Comparison of ENCODE assay signal across 22 mouse cellular contexts in genomic region chr15:8512957-8513356, GRCm38 (mm10). TPM values are rescaled to one million over a fixed set of nuclear protein-coding genes. Genes with fewer than 3 reads are reported as not detected.
A peak's percentile ranks its signal among the peaks of the same experiment; 100 is the strongest.
DNase-seq lines count a peak whose midpoint lies in the region; ATAC-seq lines count a peak whose summit lies in the region.
"Had no signal": no experiment of that assay in that cellular context is flagged by ENCODE, and none has a peak within 500 bp of the region (broad histone marks: within the 10 kb centered on the region; RNA-seq: fewer than 3 reads in every experiment).

No protein-coding gene starts in this region.

- H3K27me3 ChIP-seq in embryonic facial prominence, embryonic 10.5 days (replicated peaks; ENCODE audit: low read depth, poor library complexity, severe bottlenecking): no peaks in the 10 kb centered on the region
- no peaks in the 10 kb centered on the region for H3K27me3 ChIP-seq in hindbrain, embryonic 16.5 days (replicated peaks; ENCODE audit: control insufficient read depth, insufficient read depth, low read length)
- H3K27me3 ChIP-seq in neural tube, embryonic 11.5 days (ENCODE audit: control insufficient read depth, insufficient read depth, low read length): no peaks in the 10 kb centered on the region
- no peaks in the 10 kb centered on the region for H3K27me3 ChIP-seq in heart, embryonic 12.5 days (replicated peaks)
- H3K27me3 ChIP-seq: forebrain, embryonic 15.5 days; limb, embryonic 12.5 days; liver, embryonic 15.5 days; midbrain, embryonic 13.5 days had no signal

- H3K9me3 ChIP-seq in embryonic facial prominence, embryonic 10.5 days: no peaks in the 10 kb centered on the region
- no peaks in the 10 kb centered on the region for H3K9me3 ChIP-seq in hindbrain, embryonic 16.5 days (ENCODE audit: control insufficient read depth, low read length)
- no peaks in the 10 kb centered on the region for H3K9me3 ChIP-seq in neural tube, embryonic 11.5 days (ENCODE audit: control insufficient read depth, low read length)
- H3K9me3 ChIP-seq in heart, embryonic 12.5 days (replicated peaks): no peaks in the 10 kb centered on the region
- H3K9me3 ChIP-seq: forebrain, embryonic 15.5 days; limb, embryonic 12.5 days; liver, embryonic 15.5 days; midbrain, embryonic 13.5 days had no signal

- H3K4me1 ChIP-seq in embryonic facial prominence, embryonic 10.5 days: peaks cover 22% of the 10 kb centered on the region
- no peaks in the 10 kb centered on the region for H3K4me1 ChIP-seq in hindbrain, embryonic 16.5 days (ENCODE audit: control insufficient read depth, insufficient read depth, low read depth, low read length)
- H3K4me1 ChIP-seq in neural tube, embryonic 11.5 days (ENCODE audit: control insufficient read depth, insufficient read depth, low read length): peaks cover 2% of the 10 kb centered on the region; the same call in 1 of the 2 replicates
- no peaks in the 10 kb centered on the region for H3K4me1 ChIP-seq in heart, embryonic 12.5 days (replicated peaks)
- H3K4me1 ChIP-seq: forebrain, embryonic 15.5 days; liver, embryonic 15.5 days; midbrain, embryonic 13.5 days had no signal

- H3K27ac ChIP-seq in embryonic facial prominence, embryonic 10.5 days (replicated peaks): peak overlapping the region; percentile 52
- H3K27ac ChIP-seq in hindbrain, embryonic 16.5 days (ENCODE audit: low read depth, low read length): no peak overlapping the region
- no peak overlapping the region for H3K27ac ChIP-seq in neural tube, embryonic 11.5 days (ENCODE audit: low read depth, low read length)
- H3K27ac ChIP-seq in heart, embryonic 12.5 days (ENCODE audit: poor library complexity, severe bottlenecking): no peak overlapping the region
- H3K27ac ChIP-seq: forebrain, embryonic 15.5 days; limb, embryonic 12.5 days; liver, embryonic 15.5 days; midbrain, embryonic 13.5 days had no signal

- ATAC-seq in hindbrain, embryonic 16.5 days: no peak
- ATAC-seq in neural tube, embryonic 11.5 days (ENCODE audit: insufficient read depth, low FRiP score, low TSS enrichment): no peak; the same call in 1 of the 2 replicates
- ATAC-seq in heart, embryonic 12.5 days (ENCODE audit: insufficient number of reproducible peaks, low FRiP score): no peak
- ATAC-seq: forebrain, embryonic 15.5 days; lung, postnatal 0 days; midbrain, embryonic 13.5 days had no signal

- WGBS in embryonic facial prominence, embryonic 10.5 days: 32% methylated on average over 5 of the region's 5 CpGs
- 24% methylated on average over 5 of the region's 5 CpGs for WGBS in hindbrain, embryonic 16.5 days
- WGBS in neural tube, embryonic 11.5 days: 26% methylated on average over 5 of the region's 5 CpGs
- WGBS in heart, embryonic 12.5 days: 66% methylated on average over 5 of the region's 5 CpGs

- H3K36me3 ChIP-seq in embryonic facial prominence, embryonic 10.5 days (replicated peaks): no peaks in the 10 kb centered on the region
- H3K36me3 ChIP-seq in hindbrain, embryonic 16.5 days (ENCODE audit: control insufficient read depth, insufficient read depth, low read length): no peaks in the 10 kb centered on the region
- H3K36me3 ChIP-seq in neural tube, embryonic 11.5 days (ENCODE audit: control insufficient read depth, insufficient read depth, low read length): no peaks in the 10 kb centered on the region
- no peaks in the 10 kb centered on the region for H3K36me3 ChIP-seq in heart, embryonic 12.5 days
- H3K36me3 ChIP-seq: forebrain, embryonic 15.5 days; limb, embryonic 12.5 days; liver, embryonic 15.5 days; midbrain, embryonic 13.5 days had no signal

- H3K4me2 ChIP-seq in hindbrain, embryonic 16.5 days (ENCODE audit: low read length): peak overlapping the region; percentile 12; the same call in 1 of the 2 replicates
- H3K4me2 ChIP-seq in neural tube, embryonic 11.5 days (ENCODE audit: low read depth): no peak overlapping the region
- H3K4me2 ChIP-seq in heart, embryonic 12.5 days: no peak overlapping the region
- H3K4me2 ChIP-seq: forebrain, embryonic 15.5 days; limb, embryonic 12.5 days; midbrain, embryonic 13.5 days had no signal

- H3K4me3 ChIP-seq in embryonic facial prominence, embryonic 10.5 days: no peak overlapping the region
- H3K4me3 ChIP-seq in hindbrain, embryonic 16.5 days (ENCODE audit: low read length): no peak overlapping the region
- H3K4me3 ChIP-seq in neural tube, embryonic 11.5 days (ENCODE audit: low read depth, low read length): no peak overlapping the region
- no peak overlapping the region for H3K4me3 ChIP-seq in heart, embryonic 12.5 days
- H3K4me3 ChIP-seq: forebrain, embryonic 15.5 days; limb, embryonic 12.5 days; liver, embryonic 15.5 days; midbrain, embryonic 13.5 days had no signal

- peak; percentile 54 for DNase-seq in embryo, embryonic 10.5 days (ENCODE audit: low spot score)
- peak; percentile 57 for DNase-seq in embryonic facial prominence, embryonic 10.5 days (ENCODE audit: low spot score)
- peak; percentile 43 for DNase-seq in neural tube, embryonic 11.5 days (ENCODE audit: low spot score)
- no peak for DNase-seq in cerebellum, adult 9-11 months
- no peak for DNase-seq in heart, adult 9 months (ENCODE audit: low spot score in 2 of 2)
- DNase-seq: adrenal gland, adult 8-10 months; cerebellum, postnatal 10 days; gastrocnemius, postnatal 25 days; heart, adult 2 months; kidney, postnatal 14 days; retina, postnatal 1 day; thymus, adult 2 months had no signal

- H3K9ac ChIP-seq in hindbrain, embryonic 16.5 days (ENCODE audit: low read depth, low read length): no peak overlapping the region; the same call in 1 of the 2 replicates
- H3K9ac ChIP-seq in neural tube, embryonic 11.5 days (ENCODE audit: low read length): no peak overlapping the region
- no peak overlapping the region for H3K9ac ChIP-seq in heart, embryonic 12.5 days
- H3K9ac ChIP-seq: forebrain, embryonic 15.5 days; limb, embryonic 12.5 days; liver, embryonic 15.5 days; midbrain, embryonic 13.5 days had no signal

RNA-seq across cellular contexts. Expression of gene Gm2310, which starts 6.8 kb away (rescaled TPM):
- polyA plus RNA-seq in embryonic facial prominence, embryonic 10.5 days (2016; fragmentation: Nextera tagmentation; extraction: Ambion mirVana): not detected in 2 replicates
- polyA plus RNA-seq in hindbrain, embryonic 16.5 days (2015; fragmentation: Nextera tagmentation; extraction: Ambion mirVana): not detected in 2 replicates
- polyA plus RNA-seq in neural tube, embryonic 11.5 days (2014; fragmentation: Nextera tagmentation; extraction: Ambion mirVana): not detected in 2 replicates
- polyA plus RNA-seq in heart, embryonic 12.5 days (2016; fragmentation: Nextera tagmentation; extraction: Ambion mirVana): not detected in 2 replicates
- polyA plus RNA-seq: forebrain, embryonic 15.5 days; heart, adult 2 months; heart, embryonic 16.5 days; kidney, adult 2 months; limb, embryonic 12.5 days; liver, embryonic 15.5 days; lung, postnatal 0 days; midbrain, embryonic 13.5 days; stomach, embryonic 16.5 days; thymus, adult 2 months had no signal

Comparison
In these comparisons a context has a peak if more than half of its experiments do, and no peak if none do; other contexts are left out.
1. DNase-seq: peak in embryo, embryonic 10.5 days (single experiment), embryonic facial prominence, embryonic 10.5 days (single experiment) and neural tube, embryonic 11.5 days (single experiment); none in cerebellum, adult 9-11 months (single experiment) and heart, adult 9 months (0 of 2).